Mouse (Mus musculus) E14TG2a.4 (cell line): ENCODE measurements around the gene Mkrn2.

Experiments used
- CTCF ChIP-seq: conservative IDR thresholded peaks from 2 replicates; pipeline ENCODE4 v1.5.1; 2014; ENCODE audit warnings: low read length
- NANOG ChIP-seq: IDR thresholded peaks from 2 replicates; pipeline ENCODE4 v1.6.1; 2014; ENCODE audit warnings: borderline replicate concordance, low read length, mixed read lengths

- TF ChIP-seq CTCF (no peak), NANOG (no peak)
These were observed 8.4 kb upstream of the Mkrn2 start for GRCm38 (mm10) chr6:115593252-115593651.
